Mouse (Mus musculus): ENCODE results near the gene Impg1. TPM values are rescaled to one million over a fixed set of nuclear protein-coding genes. Genes with fewer than 3 reads are reported as not detected.

Gene Impg1
- polyA plus RNA-seq, 1 experiment from 2014 or later: not detected

GRCm38 (mm10) chr9:80277770-80278169 is 187.5 kb downstream of the Impg1 start:
- Histone ChIP-seq H3K4me1 (ENCODE audit: control insufficient read depth, low read depth, low read length) (no peaks in the 10 kb centered on the region), H3K27ac (ENCODE audit: low read length) (no peak overlapping the region), H3K9me3 (replicated peaks; ENCODE audit: control insufficient read depth, low read length) (no peaks in the 10 kb centered on the region), H3K4me3 (ENCODE audit: low read depth, low read length) (no peak overlapping the region), H3K9ac (ENCODE audit: low read depth, low read length) (no peak overlapping the region), H3K4me2 (ENCODE audit: low read depth, low read length) (no peak overlapping the region), H3K36me3 (ENCODE audit: control insufficient read depth, insufficient read depth) (no peaks in the 10 kb centered on the region; the same call in 1 of the 2 replicates), H3K27me3 (ENCODE audit: control insufficient read depth, insufficient read depth, low read depth, low read length) (no peaks in the 10 kb centered on the region)
- ATAC-seq (ENCODE audit: low read depth): no peak
- 53% methylated on average over 6 of the region's 6 CpGs for WGBS (ENCODE audit: insufficient replicate concordance)

DNA sequence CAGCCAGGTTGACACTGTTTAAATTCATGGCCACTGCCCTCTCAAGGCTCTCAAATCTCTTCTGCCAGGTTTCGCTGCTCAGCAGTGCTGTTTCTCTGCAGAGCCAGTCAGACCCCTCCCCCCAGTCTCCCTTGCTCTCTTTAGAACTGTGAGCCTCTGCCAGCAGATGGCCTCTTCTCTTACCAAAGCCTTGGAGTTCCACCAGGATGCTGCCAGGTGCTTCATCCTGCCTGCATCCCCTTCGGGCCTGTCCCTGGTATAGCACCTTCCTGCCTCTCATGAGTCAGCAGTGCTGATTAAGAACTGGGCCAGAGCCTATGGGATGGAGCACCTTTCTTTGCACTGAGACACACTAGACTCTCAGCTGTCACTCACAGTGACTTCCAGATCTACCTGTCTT is 188.1 kb downstream of the Impg1 start:
- 40% methylated on average over 2 of the region's 2 CpGs for WGBS (ENCODE audit: insufficient replicate concordance)
- Histone ChIP-seq H3K27ac (ENCODE audit: low read length) (no peak overlapping the region), H3K4me2 (ENCODE audit: low read depth, low read length) (no peak overlapping the region), H3K4me3 (ENCODE audit: low read depth, low read length) (no peak overlapping the region), H3K9ac (ENCODE audit: low read depth, low read length) (no peak overlapping the region), H3K4me1 (ENCODE audit: control insufficient read depth, low read depth, low read length) (no peaks in the 10 kb centered on the region), H3K36me3 (ENCODE audit: control insufficient read depth, insufficient read depth) (no peaks in the 10 kb centered on the region; the same call in 1 of the 2 replicates), H3K9me3 (replicated peaks; ENCODE audit: control insufficient read depth, low read length) (no peaks in the 10 kb centered on the region), H3K27me3 (ENCODE audit: control insufficient read depth, insufficient read depth, low read depth, low read length) (no peaks in the 10 kb centered on the region)
- ATAC-seq (ENCODE audit: low read depth): no peak

GRCm38 (mm10) chr9:80275772-80276134 is 189.5 kb downstream of the Impg1 start:
- 66% methylated on average over 1 of the region's 1 CpGs for WGBS (ENCODE audit: insufficient replicate concordance)

DNA sequence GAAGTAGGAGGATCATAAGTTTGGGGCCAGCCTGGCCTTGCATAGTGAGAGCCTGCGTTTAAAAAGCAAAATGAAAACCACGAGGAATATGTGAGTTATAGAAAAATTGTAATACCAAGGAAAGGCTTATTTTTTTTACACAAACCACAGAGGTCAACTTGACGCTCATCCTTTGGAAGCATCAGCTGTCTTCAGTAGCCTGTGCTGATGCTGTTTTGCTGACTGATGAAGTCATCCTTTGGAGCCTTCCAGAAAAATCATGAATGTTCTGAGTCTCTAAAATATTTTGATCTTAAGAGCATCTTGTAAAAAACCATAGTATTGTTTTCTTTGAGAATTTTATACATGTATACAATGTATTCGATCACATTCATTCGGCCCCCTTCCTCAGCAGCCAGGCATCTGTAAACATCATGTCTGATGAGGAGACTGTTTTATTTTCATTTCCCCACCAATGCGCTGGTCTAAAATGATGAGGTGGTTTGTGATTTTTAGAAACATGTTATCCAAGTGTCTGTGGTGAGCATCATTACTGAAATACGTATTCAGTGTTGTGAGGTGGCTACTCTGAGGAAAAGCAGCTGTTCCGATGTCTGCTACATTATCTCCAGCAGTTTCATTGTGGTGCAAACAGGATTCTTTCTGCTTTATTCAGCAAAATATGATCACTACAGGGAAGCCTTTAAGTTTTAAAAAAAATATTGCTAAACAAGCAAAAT is 190.1 kb downstream of the Impg1 start:
- Histone ChIP-seq H3K27me3 (ENCODE audit: control insufficient read depth, insufficient read depth, low read depth, low read length) (no peaks in the 10 kb centered on the region), H3K9me3 (replicated peaks; ENCODE audit: control insufficient read depth, low read length) (no peaks in the 10 kb centered on the region), H3K4me2 (ENCODE audit: low read depth, low read length) (no peak overlapping the region), H3K36me3 (ENCODE audit: control insufficient read depth, insufficient read depth) (no peaks in the 10 kb centered on the region; the same call in 1 of the 2 replicates), H3K9ac (ENCODE audit: low read depth, low read length) (no peak overlapping the region), H3K27ac (ENCODE audit: low read length) (no peak overlapping the region), H3K4me1 (ENCODE audit: control insufficient read depth, low read depth, low read length) (no peaks in the 10 kb centered on the region), H3K4me3 (ENCODE audit: low read depth, low read length) (no peak overlapping the region)
- no peak for ATAC-seq (ENCODE audit: low read depth)
- WGBS (ENCODE audit: insufficient replicate concordance): 63% methylated on average over 8 of the region's 8 CpGs

More at GRCm38 (mm10) chr9:80275772-80276134, 189.5 kb downstream of the Impg1 start:
- no peak for ATAC-seq (ENCODE audit: low read depth)
- Histone ChIP-seq H3K27ac (ENCODE audit: low read length) (no peak overlapping the region), H3K4me3 (ENCODE audit: low read depth, low read length) (no peak overlapping the region), H3K36me3 (ENCODE audit: control insufficient read depth, insufficient read depth) (no peaks in the 10 kb centered on the region; the same call in 1 of the 2 replicates), H3K27me3 (ENCODE audit: control insufficient read depth, insufficient read depth, low read depth, low read length) (no peaks in the 10 kb centered on the region), H3K9me3 (replicated peaks; ENCODE audit: control insufficient read depth, low read length) (no peaks in the 10 kb centered on the region), H3K4me1 (ENCODE audit: control insufficient read depth, low read depth, low read length) (no peaks in the 10 kb centered on the region), H3K9ac (ENCODE audit: low read depth, low read length) (no peak overlapping the region), H3K4me2 (ENCODE audit: low read depth, low read length) (no peak overlapping the region)

GRCm38 (mm10) chr9:80272951-80273350 is 192.3 kb downstream of the Impg1 start:
- Histone ChIP-seq H3K4me2 (ENCODE audit: low read depth, low read length) (no peak overlapping the region), H3K4me1 (ENCODE audit: control insufficient read depth, low read depth, low read length) (no peaks in the 10 kb centered on the region), H3K9ac (ENCODE audit: low read depth, low read length) (no peak overlapping the region), H3K4me3 (ENCODE audit: low read depth, low read length) (no peak overlapping the region), H3K27ac (ENCODE audit: low read length) (no peak overlapping the region), H3K27me3 (ENCODE audit: control insufficient read depth, insufficient read depth, low read depth, low read length) (no peaks in the 10 kb centered on the region), H3K9me3 (replicated peaks; ENCODE audit: control insufficient read depth, low read length) (no peaks in the 10 kb centered on the region), H3K36me3 (ENCODE audit: control insufficient read depth, insufficient read depth) (no peaks in the 10 kb centered on the region; the same call in 1 of the 2 replicates)
- ATAC-seq (ENCODE audit: low read depth): no peak
- WGBS (ENCODE audit: insufficient replicate concordance): 65% methylated on average over 1 of the region's 1 CpGs

GRCm38 (mm10) chr9:80269596-80269995 is 195.7 kb downstream of the Impg1 start:
- WGBS (ENCODE audit: insufficient replicate concordance): 71% methylated on average over 8 of the region's 8 CpGs
- no peak for ATAC-seq (ENCODE audit: low read depth)

GRCm38 (mm10) chr9:80266507-80266906 is 198.8 kb downstream of the Impg1 start:
- Histone ChIP-seq H3K9me3 (replicated peaks; ENCODE audit: control insufficient read depth, low read length) (no peaks in the 10 kb centered on the region), H3K4me1 (ENCODE audit: control insufficient read depth, low read depth, low read length) (no peaks in the 10 kb centered on the region), H3K9ac (ENCODE audit: low read depth, low read length) (no peak overlapping the region), H3K4me2 (ENCODE audit: low read depth, low read length) (no peak overlapping the region), H3K36me3 (ENCODE audit: control insufficient read depth, insufficient read depth) (no peaks in the 10 kb centered on the region), H3K27me3 (ENCODE audit: control insufficient read depth, insufficient read depth, low read depth, low read length) (no peaks in the 10 kb centered on the region), H3K27ac (ENCODE audit: low read length) (no peak overlapping the region), H3K4me3 (ENCODE audit: low read depth, low read length) (no peak overlapping the region)
- ATAC-seq (ENCODE audit: low read depth): no peak
- WGBS (ENCODE audit: insufficient replicate concordance): 21% methylated on average over 7 of the region's 7 CpGs

More at GRCm38 (mm10) chr9:80269596-80269995, 195.7 kb downstream of the Impg1 start:
- no peaks in the 10 kb centered on the region; the same call in 1 of the 2 replicates for H3K36me3 ChIP-seq (ENCODE audit: control insufficient read depth, insufficient read depth)
- H3K9ac ChIP-seq (ENCODE audit: low read depth, low read length): no peak overlapping the region
- H3K27me3 ChIP-seq (ENCODE audit: control insufficient read depth, insufficient read depth, low read depth, low read length): no peaks in the 10 kb centered on the region
- no peaks in the 10 kb centered on the region for H3K9me3 ChIP-seq (replicated peaks; ENCODE audit: control insufficient read depth, low read length)
- no peak overlapping the region for H3K4me3 ChIP-seq (ENCODE audit: low read depth, low read length)
- no peak overlapping the region for H3K4me2 ChIP-seq (ENCODE audit: low read depth, low read length)
- no peak overlapping the region for H3K27ac ChIP-seq (ENCODE audit: low read length)
- no peaks in the 10 kb centered on the region for H3K4me1 ChIP-seq (ENCODE audit: control insufficient read depth, low read depth, low read length)

DNA sequence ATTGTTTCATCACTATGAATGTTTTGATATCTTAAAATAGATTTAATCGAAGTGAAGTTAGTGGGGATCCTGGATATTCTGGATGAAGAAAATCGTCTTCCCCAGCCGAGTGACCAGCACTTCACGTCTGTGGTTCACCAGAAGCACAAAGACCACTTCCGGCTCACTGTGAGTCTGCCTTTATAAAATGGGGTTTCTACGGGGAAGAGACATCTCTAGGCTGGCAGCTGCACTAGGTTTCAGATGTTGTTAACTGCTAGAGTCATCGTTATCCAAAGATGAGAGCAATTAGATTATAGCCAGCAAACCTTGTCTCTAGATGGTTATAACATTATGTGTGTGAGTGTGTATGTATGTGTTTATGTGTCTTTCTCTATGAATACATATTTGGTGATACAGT is 199.2 kb downstream of the Impg1 start:
- Histone ChIP-seq H3K36me3 (ENCODE audit: control insufficient read depth, insufficient read depth) (no peaks in the 10 kb centered on the region), H3K4me3 (ENCODE audit: low read depth, low read length) (no peak overlapping the region), H3K27ac (ENCODE audit: low read length) (no peak overlapping the region), H3K4me2 (ENCODE audit: low read depth, low read length) (no peak overlapping the region), H3K9me3 (replicated peaks; ENCODE audit: control insufficient read depth, low read length) (no peaks in the 10 kb centered on the region), H3K4me1 (ENCODE audit: control insufficient read depth, low read depth, low read length) (no peaks in the 10 kb centered on the region), H3K9ac (ENCODE audit: low read depth, low read length) (no peak overlapping the region), H3K27me3 (ENCODE audit: control insufficient read depth, insufficient read depth, low read depth, low read length) (no peaks in the 10 kb centered on the region)
- WGBS (ENCODE audit: insufficient replicate concordance): 25% methylated on average over 7 of the region's 7 CpGs
- ATAC-seq (ENCODE audit: low read depth): no peak
